Mouse (Mus musculus) heart, adult 2 months (tissue): ENCODE data around the gene Zfp683. TPM values are rescaled to one million over a fixed set of nuclear protein-coding genes. Genes with fewer than 3 reads are reported as not detected.

ENCODE experiments used
- DNase-seq, 2 experiments: peaks; one replicate each; pipeline ENCODE4 v3.0.0; 2021
- H3K27ac ChIP-seq: fragments of 200-600 bp; 2 replicates; pipeline ENCODE4 v1.8.1; 2022
- H3K27me3 ChIP-seq: fragments of 200-500 bp; 2 replicates; pipeline ENCODE4 v1.6.1; 2012; ENCODE audit warnings: mild to moderate bottlenecking, low read length, inconsistent platforms, mixed read lengths; ENCODE audit not compliant: control insufficient read depth, insufficient read depth
- H3K36me3 ChIP-seq: fragments of 200-500 bp; 2 replicates; pipeline ENCODE4 v1.6.1; 2012; ENCODE audit warnings: low read length, inconsistent platforms; ENCODE audit not compliant: control insufficient read depth, insufficient read depth
- H3K4me1 ChIP-seq: fragments of 200-500 bp; 2 replicates; pipeline ENCODE4 v1.6.1; 2011; ENCODE audit warnings: low read length; ENCODE audit not compliant: control insufficient read depth, insufficient read depth
- H3K4me3 ChIP-seq: fragments of 200-600 bp; 2 replicates; pipeline ENCODE4 v1.8.1; 2022
- H3K79me2 ChIP-seq: fragments of 200-500 bp; replicated peaks from 2 replicates; pipeline ENCODE4 v1.6.1; 2012; ENCODE audit warnings: mild to moderate bottlenecking, inconsistent platforms, low read length, moderate library complexity, mixed read lengths; ENCODE audit not compliant: control insufficient read depth, insufficient read depth
- H3K9ac ChIP-seq: fragments of 200-500 bp; 2 replicates; pipeline ENCODE4 v1.6.1; 2012; ENCODE audit warnings: low read depth, mild to moderate bottlenecking, control low read depth, inconsistent platforms, low read length, mixed read lengths
- CTCF ChIP-seq: fragments of 200-600 bp; IDR thresholded peaks from 2 replicates; pipeline ENCODE4 v1.8.1; 2022; ENCODE audit warnings: antibody characterized with exemption, mild to moderate bottlenecking, moderate library complexity
- EP300 ChIP-seq: fragments of 200-500 bp; IDR thresholded peaks from 2 replicates; pipeline ENCODE4 v1.6.1; 2011; ENCODE audit warnings: low read depth, low read length, control low read depth; ENCODE audit not compliant: insufficient read depth
- POLR2A ChIP-seq: fragments of 200-500 bp; IDR thresholded peaks from 2 replicates; pipeline ENCODE4 v1.6.1; 2011; ENCODE audit warnings: mild to moderate bottlenecking, low read depth, low read length, control low read depth; ENCODE audit not compliant: insufficient read depth
- WGBS: fragments of 180-500 bp; shearing (Covaris S2); methylation state at CpG from one replicate; pipeline ENCODE4 v1.1.7; 2018; 5-methylcytosine and 5-hydroxymethylcytosine counted together
- intact Hi-C: fragments of 180-260 bp; cut with DNase I; formaldehyde crosslinking; loops from one replicate; pipeline ENCODE4 v1.15.1; 2025
- polyA plus RNA-seq: library from polyadenylated mRNA; depleted of rRNA; stranded (reverse); fragments of >200 nt; gene quantifications from 2 replicates; pipeline ENCODE4 v1.2.3, GENCODE M21; 2012
- total RNA-seq, 2 experiments: library from RNA; stranded (reverse); gene quantifications; 2 replicates each; pipeline ENCODE4 v1.2.3; 2021

Zfp683 gene
- total and polyA plus RNA-seq, 3 experiments: not detected

GRCm38 (mm10) chr4:134043041-134043440 is 10.6 kb upstream of the Zfp683 start:
- Histone ChIP-seq H3K36me3 (no peaks in the 10 kb centered on the region), H3K27me3 (no peaks in the 10 kb centered on the region), H3K79me2 (no peaks in the 10 kb centered on the region), H3K4me1 (no peaks in the 10 kb centered on the region), H3K27ac (no peak overlapping the region), H3K9ac (no peak overlapping the region), H3K4me3 (no peak overlapping the region)
- TF ChIP-seq POLR2A (no peak), CTCF (no peak), EP300 (no peak)
- intact Hi-C loops: no loop called here
- DNase-seq: no peak
- 37% methylated on average over 2 of the region's 2 CpGs for WGBS

- TF ChIP-seq POLR2A (no peak), EP300 (no peak), CTCF (no peak)
- Histone ChIP-seq H3K79me2 (no peaks in the 10 kb centered on the region), H3K4me1 (no peaks in the 10 kb centered on the region), H3K27me3 (no peaks in the 10 kb centered on the region), H3K27ac (no peak overlapping the region), H3K4me3 (no peak overlapping the region), H3K36me3 (no peaks in the 10 kb centered on the region), H3K9ac (no peak overlapping the region)
- intact Hi-C loops: no loop called here
- no peak for DNase-seq
- 55% methylated on average over 5 of the region's 5 CpGs for WGBS
Observed at GRCm38 (mm10) chr4:134047648-134048047, 6.0 kb upstream of the Zfp683 start.

- intact Hi-C loops: no loop called here
- H3K79me2 ChIP-seq: no peaks in the 10 kb centered on the region
- H3K36me3 ChIP-seq: no peaks in the 10 kb centered on the region
- TF ChIP-seq CTCF (no peak), POLR2A (no peak), EP300 (no peak)
- no peak overlapping the region for H3K4me3 ChIP-seq
- H3K9ac ChIP-seq: no peak overlapping the region
- H3K4me1 ChIP-seq: no peaks in the 10 kb centered on the region
- no peak for DNase-seq
- WGBS: 79% methylated on average over 5 of the region's 5 CpGs
- H3K27me3 ChIP-seq: no peaks in the 10 kb centered on the region
- H3K27ac ChIP-seq: no peak overlapping the region
Observed at GRCm38 (mm10) chr4:134051912-134052311, 1.7 kb upstream of the Zfp683 start.

- no peak overlapping the region for H3K27ac ChIP-seq
Observed at GRCm38 (mm10) chr4:134052560-134052959, 1.1 kb upstream of the Zfp683 start.

GRCm38 (mm10) chr4:134058166-134058715 is 4.6 kb downstream of the Zfp683 start:
- Histone ChIP-seq H3K27me3 (no peaks in the 10 kb centered on the region), H3K4me1 (no peaks in the 10 kb centered on the region), H3K27ac (no peak overlapping the region), H3K4me3 (no peak overlapping the region), H3K9ac (no peak overlapping the region), H3K36me3 (no peaks in the 10 kb centered on the region), H3K79me2 (no peaks in the 10 kb centered on the region)
- 20% methylated on average over 14 of the region's 14 CpGs for WGBS
- no peak for DNase-seq
- intact Hi-C loops: no loop called here
- TF ChIP-seq CTCF: no peak
- no peak for TF ChIP-seq POLR2A
- no peak for TF ChIP-seq EP300

More at GRCm38 (mm10) chr4:134052560-134052959, 1.1 kb upstream of the Zfp683 start:
- H3K79me2 ChIP-seq: no peaks in the 10 kb centered on the region
- no peak overlapping the region for H3K9ac ChIP-seq
- 7% methylated on average over 8 of the region's 8 CpGs for WGBS
- no peaks in the 10 kb centered on the region for H3K4me1 ChIP-seq
- no peak overlapping the region for H3K4me3 ChIP-seq
- DNase-seq: peak; percentile 13 to 27
- TF ChIP-seq EP300 (no peak), POLR2A (no peak), CTCF (no peak)
- H3K36me3 ChIP-seq: no peaks in the 10 kb centered on the region
- intact Hi-C loops: no loop called here
- no peaks in the 10 kb centered on the region for H3K27me3 ChIP-seq

- no peaks in the 10 kb centered on the region for H3K27me3 ChIP-seq
- H3K4me1 ChIP-seq: no peaks in the 10 kb centered on the region
- TF ChIP-seq CTCF (no peak), EP300 (no peak), POLR2A (no peak)
- no peak overlapping the region for H3K9ac ChIP-seq
- H3K79me2 ChIP-seq: no peaks in the 10 kb centered on the region
- intact Hi-C loops: no loop called here
- no peaks in the 10 kb centered on the region for H3K36me3 ChIP-seq
- no peak overlapping the region for H3K4me3 ChIP-seq
- no peak overlapping the region for H3K27ac ChIP-seq
- WGBS: 73% methylated on average over 6 of the region's 6 CpGs
- no peak for DNase-seq
Observed at GRCm38 (mm10) chr4:134058908-134059307, 5.3 kb downstream of the Zfp683 start.
